Mouse (Mus musculus) megakaryocyte progenitor cell, adult 5-6 weeks (primary cell): ENCODE data around the gene Tuba8. TPM values are rescaled to one million over a fixed set of nuclear protein-coding genes. Genes with fewer than 3 reads are reported as not detected.

Experiments
- ATAC-seq: replicated peaks from 2 replicates; pipeline ENCODE4 v1.8.0; 2016; ENCODE audit warnings: mild to moderate bottlenecking, moderate TSS enrichment, inconsistent platforms; ENCODE audit not compliant: poor library complexity
- total RNA-seq, 2 experiments: library from RNA; stranded (forward) in 1 of 2; stranded (reverse) in 1 of 2; fragments of 157-497, 149-512 nt in 1 of 2; fragments of 200-1000 nt in 1 of 2; gene quantifications; 2 replicates each; pipeline versions ENCODE4 v1.2.3 to v1.2.4; 2015 to 2017

Tuba8 gene
- total RNA-seq (2015) (27.2 and 30.4 TPM in 2 replicates), total RNA-seq (2017) (27.2 and 29.2 TPM in 2 replicates)

- ATAC-seq: peak; percentile 75
Measured at GRCm38 (mm10) chr6:121210149-121210925, at the start of gene Tuba8. Tuba8 (plus strand) TSS chr6:121210696.

GRCm38 (mm10) chr6:121162616-121163015, 47.9 kb upstream of the Tuba8 start:
- ATAC-seq: no peak

- no peak for ATAC-seq
Measured at GRCm38 (mm10) chr6:121166098-121166552, 44.4 kb upstream of the Tuba8 start.

GRCm38 (mm10) chr6:121167381-121167975, 43.0 kb upstream of the Tuba8 start:
- ATAC-seq: no peak

- ATAC-seq: no peak
Measured at GRCm38 (mm10) chr6:121171102-121171501, 39.4 kb upstream of the Tuba8 start.

GRCm38 (mm10) chr6:121173471-121173870, 37.0 kb upstream of the Tuba8 start:
- no peak for ATAC-seq

- no peak for ATAC-seq
Measured at GRCm38 (mm10) chr6:121174761-121175160, 35.7 kb upstream of the Tuba8 start.

- ATAC-seq: no peak
Measured at GRCm38 (mm10) chr6:121176011-121176730, 34.3 kb upstream of the Tuba8 start.

GRCm38 (mm10) chr6:121176731-121177098, 33.8 kb upstream of the Tuba8 start:
- no peak for ATAC-seq

GRCm38 (mm10) chr6:121177118-121177708, 33.3 kb upstream of the Tuba8 start:
- ATAC-seq: no peak

- peak; percentile 59 for ATAC-seq
Measured at GRCm38 (mm10) chr6:121178700-121179358, 31.7 kb upstream of the Tuba8 start.

- ATAC-seq: no peak
Measured at GRCm38 (mm10) chr6:121179846-121180245, 30.6 kb upstream of the Tuba8 start.

- peak; percentile 89 for ATAC-seq
Measured at GRCm38 (mm10) chr6:121183414-121184173, 26.9 kb upstream of the Tuba8 start, which contains the start of gene Pex26. Pex26 (plus strand) TSS chr6:121183667.

- ATAC-seq: peak; percentile 80
Measured at GRCm38 (mm10) chr6:121184198-121185140, 26.0 kb upstream of the Tuba8 start.

- no peak for ATAC-seq
Measured at GRCm38 (mm10) chr6:121185232-121185631, 25.3 kb upstream of the Tuba8 start.

GRCm38 (mm10) chr6:121191261-121192009, 19.1 kb upstream of the Tuba8 start:
- ATAC-seq: peak; percentile 81

- no peak for ATAC-seq
Measured at GRCm38 (mm10) chr6:121194061-121194955, 16.2 kb upstream of the Tuba8 start.
